In the genomic region with DNA sequence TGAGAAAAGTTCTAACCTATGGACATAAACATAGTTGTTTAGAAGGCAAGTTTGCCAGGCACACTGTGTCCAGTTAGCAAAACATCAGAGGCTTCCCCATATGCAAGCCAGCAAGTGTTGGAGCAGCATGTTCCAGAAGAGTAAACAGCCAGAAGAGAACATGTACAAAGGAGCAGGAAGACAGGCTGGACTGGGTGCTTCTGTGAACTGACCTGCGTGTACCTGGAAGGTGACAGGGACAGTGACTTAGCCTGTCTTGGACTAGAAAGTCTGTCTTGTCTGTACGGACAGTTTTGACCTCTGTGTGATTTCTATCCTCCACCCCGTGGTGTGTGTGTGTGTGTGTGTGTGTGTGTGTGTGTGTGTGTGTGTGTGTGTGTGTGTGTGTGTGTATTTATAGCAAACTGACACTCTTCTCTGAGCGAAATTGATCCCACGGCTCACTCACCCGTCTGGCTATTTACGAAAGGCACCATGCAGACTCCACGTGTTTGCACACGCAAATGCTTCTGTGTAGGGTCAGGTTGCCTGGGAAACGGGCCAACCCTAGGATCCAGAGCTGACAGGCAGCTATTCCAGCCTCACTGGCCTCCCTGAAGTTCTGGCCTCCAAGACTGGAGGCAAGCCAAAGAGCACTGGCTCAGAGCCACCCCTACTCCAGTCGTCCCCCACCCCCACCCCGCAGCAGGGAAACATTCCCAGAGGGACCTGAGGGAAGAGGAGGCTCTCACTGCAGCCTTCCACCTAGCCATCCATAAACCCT, we compare ENCODE assay signal across 7 mouse cellular contexts. TPM values are rescaled to one million over a fixed set of nuclear protein-coding genes. Genes with fewer than 3 reads are reported as not detected.
DNase-seq lines count a peak whose midpoint lies in the region; ATAC-seq lines count a peak whose summit lies in the region.

No protein-coding gene starts in this region.

- H3K9me3 ChIP-seq in forebrain, embryonic 16.5 days (ENCODE audit: control insufficient read depth, low read length) = no peaks in the 10 kb centered on the region
- no peaks in the 10 kb centered on the region for H3K9me3 ChIP-seq in liver, embryonic 12.5 days (replicated peaks)
- no peaks in the 10 kb centered on the region for H3K9me3 ChIP-seq in neural tube, embryonic 14.5 days (ENCODE audit: control insufficient read depth, low read length)

- DNase-seq in cerebellum, adult 18-20 months = peak; percentile 54 to 65
- peak; percentile 87 to 90 for DNase-seq in heart, postnatal 14 days
- peak; percentile 19 for DNase-seq in large intestine, adult 2 months (ENCODE audit: low read depth, low spot score)
- DNase-seq in urinary bladder, postnatal 36 days (ENCODE audit: low spot score in 2 of 2) = peak; percentile 38 to 84

- H3K27me3 ChIP-seq in forebrain, embryonic 16.5 days (replicated peaks; ENCODE audit: control insufficient read depth, insufficient read depth, low read length) = no peaks in the 10 kb centered on the region
- H3K27me3 ChIP-seq in liver, embryonic 12.5 days (replicated peaks) = no peaks in the 10 kb centered on the region
- no peaks in the 10 kb centered on the region for H3K27me3 ChIP-seq in neural tube, embryonic 14.5 days (ENCODE audit: control insufficient read depth, insufficient read depth, low read length)

- peak; percentile 89 for ATAC-seq in forebrain, embryonic 16.5 days
- ATAC-seq in liver, embryonic 12.5 days = peak; percentile 71
- peak; percentile 90 for ATAC-seq in neural tube, embryonic 14.5 days (ENCODE audit: low read depth)

- H3K4me2 ChIP-seq in forebrain, embryonic 16.5 days (ENCODE audit: low read length) = no peak overlapping the region
- peak overlapping the region; percentile 1; the same call in 1 of the 2 replicates for H3K4me2 ChIP-seq in liver, embryonic 12.5 days
- H3K4me2 ChIP-seq in neural tube, embryonic 14.5 days (ENCODE audit: low read depth, low read length) = no peak overlapping the region

- intact Hi-C loops in heart, postnatal 14 days (cut with DNase I) = no loop called here

- H3K4me1 ChIP-seq in forebrain, embryonic 16.5 days (replicated peaks; ENCODE audit: control insufficient read depth, insufficient read depth, low read length) = peaks cover 14% of the 10 kb centered on the region
- H3K4me1 ChIP-seq in liver, embryonic 12.5 days = 0 out of 2 replicates have a peak, but pooled peaks cover 3% of the 10 kb centered on the region
- H3K4me1 ChIP-seq in neural tube, embryonic 14.5 days (ENCODE audit: control insufficient read depth, insufficient read depth, low read length) = no peaks in the 10 kb centered on the region

- H3K4me3 ChIP-seq in forebrain, embryonic 16.5 days (replicated peaks; ENCODE audit: low read length) = no peak overlapping the region
- no peak overlapping the region for H3K4me3 ChIP-seq in liver, embryonic 12.5 days
- no peak overlapping the region for H3K4me3 ChIP-seq in neural tube, embryonic 14.5 days (ENCODE audit: low read depth, low read length)

- no peak overlapping the region for H3K9ac ChIP-seq in forebrain, embryonic 16.5 days (replicated peaks; ENCODE audit: low read depth, low read length)
- no peak overlapping the region for H3K9ac ChIP-seq in liver, embryonic 12.5 days
- H3K9ac ChIP-seq in neural tube, embryonic 14.5 days (replicated peaks; ENCODE audit: low read depth, low read length) = no peak overlapping the region

- H3K36me3 ChIP-seq in forebrain, embryonic 16.5 days (ENCODE audit: control insufficient read depth, insufficient read depth) = no peaks in the 10 kb centered on the region
- no peaks in the 10 kb centered on the region for H3K36me3 ChIP-seq in liver, embryonic 12.5 days
- no peaks in the 10 kb centered on the region for H3K36me3 ChIP-seq in neural tube, embryonic 14.5 days (ENCODE audit: control insufficient read depth, insufficient read depth, low read length)

- 11% methylated on average over 12 of the region's 12 CpGs for WGBS in forebrain, embryonic 16.5 days
- 13% methylated on average over 12 of the region's 12 CpGs for WGBS in large intestine, adult 2 months
- WGBS in liver, embryonic 12.5 days (ENCODE audit: insufficient replicate concordance) = 50% methylated on average over 12 of the region's 12 CpGs
- WGBS in neural tube, embryonic 14.5 days = 14% methylated on average over 12 of the region's 12 CpGs

- no peak overlapping the region for H3K27ac ChIP-seq in forebrain, embryonic 16.5 days (ENCODE audit: low read length)
- H3K27ac ChIP-seq in liver, embryonic 12.5 days = no peak overlapping the region
- no peak overlapping the region for H3K27ac ChIP-seq in neural tube, embryonic 14.5 days (ENCODE audit: low read depth, low read length)

RNA-seq across cellular contexts. Expression of gene Lpin1, which starts 7.9 kb away (rescaled TPM):
- 19.5 and 23.0 TPM in 2 replicates for polyA plus RNA-seq in forebrain, embryonic 16.5 days (2015; fragmentation: Nextera tagmentation; extraction: Ambion mirVana)
- total RNA-seq in heart, postnatal 14 days (2021) = 100 to 1,000 TPM; 130 to 137 TPM
- polyA plus RNA-seq in large intestine, adult 2 months (2012; rRNA removed) = 4.9 and 7.9 TPM in 2 replicates
- polyA plus RNA-seq in liver, embryonic 12.5 days (2016; fragmentation: Nextera tagmentation; extraction: Ambion mirVana) = 6.8 and 6.9 TPM in 2 replicates
- 21.4 and 22.1 TPM in 2 replicates for polyA plus RNA-seq in neural tube, embryonic 14.5 days (2014; fragmentation: Nextera tagmentation; extraction: Ambion mirVana)

RNA-seq across cellular contexts. Expression of gene Ntsr2, which starts 34.5 kb away (rescaled TPM):
- polyA plus RNA-seq in forebrain, embryonic 16.5 days (2015; fragmentation: Nextera tagmentation; extraction: Ambion mirVana) = 1.8 and 2.9 TPM in 2 replicates
- 1 to 10 TPM; 7.4 TPM for total RNA-seq in heart, postnatal 14 days (2021)
- polyA plus RNA-seq in large intestine, adult 2 months (2012; rRNA removed) = 0.17 and 0.51 TPM in 2 replicates
- not detected in 2 replicates for polyA plus RNA-seq in liver, embryonic 12.5 days (2016; fragmentation: Nextera tagmentation; extraction: Ambion mirVana)
- polyA plus RNA-seq in neural tube, embryonic 14.5 days (2014; fragmentation: Nextera tagmentation; extraction: Ambion mirVana) = 2.3 TPM in 2 replicates

Comparison
In these comparisons a context has a peak if more than half of its experiments do, and no peak if none do; other contexts are left out.
1. DNase-seq: peak in every context shown above with its lines; median percentile 88 in heart, postnatal 14 days; 61 in urinary bladder, postnatal 36 days; 60 in cerebellum, adult 18-20 months; 19 in large intestine, adult 2 months.